Mouse (Mus musculus): ENCODE measurements around the gene Bid. TPM values are rescaled to one million over a fixed set of nuclear protein-coding genes. Genes with fewer than 3 reads are reported as not detected.

Bid gene
- polyA plus RNA-seq (2016; fragmentation: Nextera tagmentation; extraction: Ambion mirVana), result 32.4 and 32.9 TPM in 2 replicates

GRCm38 (mm10) chr6:120916074-120916971 lies at the start of gene Bid:
Gene Bid (minus strand): TSS chr6:120916853.
- H3K9me3 ChIP-seq (replicated peaks), result no peaks in the 10 kb centered on the region
- H3K4me1 ChIP-seq, result peaks cover 58% of the 10 kb centered on the region
- ATAC-seq, result peak; percentile 83
- H3K36me3 ChIP-seq, result no peaks in the 10 kb centered on the region
- peak within 1 kb of the TSS; percentile 79 for H3K9ac ChIP-seq
- H3K4me3 ChIP-seq, result peak within 1 kb of the TSS; percentile 72
- H3K27me3 ChIP-seq (replicated peaks), result no peaks in the 10 kb centered on the region
- peak within 1 kb of the TSS; percentile 86 for H3K27ac ChIP-seq
- under 1% methylated on average over 67 of the region's 67 CpGs for WGBS (ENCODE audit: insufficient replicate concordance)
- H3K4me2 ChIP-seq, result peak within 1 kb of the TSS; percentile 99

- Histone ChIP-seq H3K4me1 (no peaks in the 10 kb centered on the region), H3K9ac (no peak overlapping the region), H3K27ac (no peak overlapping the region), H3K9me3 (replicated peaks) (no peaks in the 10 kb centered on the region), H3K36me3 (peaks cover 54% of the 10 kb centered on the region), H3K4me2 (no peak overlapping the region), H3K27me3 (replicated peaks) (no peaks in the 10 kb centered on the region), H3K4me3 (no peak overlapping the region)
- ATAC-seq, result no peak
- WGBS (ENCODE audit: insufficient replicate concordance), result 83% methylated on average over 13 of the region's 13 CpGs
Measured at GRCm38 (mm10) chr6:120965814-120966213, 49.2 kb upstream of the Bid start.

GRCm38 (mm10) chr6:120964179-120964578 lies 47.5 kb upstream of the Bid start:
- no peak overlapping the region for H3K4me3 ChIP-seq
- H3K4me2 ChIP-seq, result no peak overlapping the region
- no peak overlapping the region for H3K27ac ChIP-seq
- no peak for ATAC-seq
- H3K36me3 ChIP-seq, result peaks cover 54% of the 10 kb centered on the region
- H3K4me1 ChIP-seq, result no peaks in the 10 kb centered on the region
- 90% methylated on average over 3 of the region's 3 CpGs for WGBS (ENCODE audit: insufficient replicate concordance)
- no peak overlapping the region for H3K9ac ChIP-seq
- no peaks in the 10 kb centered on the region for H3K9me3 ChIP-seq (replicated peaks)
- no peaks in the 10 kb centered on the region for H3K27me3 ChIP-seq (replicated peaks)

GRCm38 (mm10) chr6:120960338-120961030 lies 43.8 kb upstream of the Bid start:
- Histone ChIP-seq H3K4me1 (peaks cover 32% of the 10 kb centered on the region), H3K4me2 (no peak overlapping the region), H3K4me3 (no peak overlapping the region), H3K9me3 (replicated peaks) (no peaks in the 10 kb centered on the region), H3K27me3 (replicated peaks) (no peaks in the 10 kb centered on the region), H3K27ac (no peak overlapping the region), H3K36me3 (peaks cover 76% of the 10 kb centered on the region), H3K9ac (no peak overlapping the region)
- no peak for ATAC-seq
- 84% methylated on average over 9 of the region's 9 CpGs for WGBS (ENCODE audit: insufficient replicate concordance)

GRCm38 (mm10) chr6:120957331-120957730 lies 40.7 kb upstream of the Bid start:
- Histone ChIP-seq H3K9me3 (replicated peaks) (no peaks in the 10 kb centered on the region), H3K9ac (peak overlapping the region; percentile 58), H3K4me2 (peak overlapping the region; percentile 44), H3K4me1 (peaks cover 46% of the 10 kb centered on the region), H3K27me3 (replicated peaks) (no peaks in the 10 kb centered on the region), H3K27ac (peak overlapping the region; percentile 93), H3K36me3 (peaks cover 99% of the 10 kb centered on the region), H3K4me3 (no peak overlapping the region)
- WGBS (ENCODE audit: insufficient replicate concordance), result 44% methylated on average over 4 of the region's 4 CpGs
- ATAC-seq, result peak; percentile 34

GRCm38 (mm10) chr6:120956259-120957161 lies 39.9 kb upstream of the Bid start:
- Histone ChIP-seq H3K9me3 (replicated peaks) (no peaks in the 10 kb centered on the region), H3K4me1 (peaks cover 46% of the 10 kb centered on the region), H3K27ac (peak overlapping the region; percentile 93), H3K9ac (peak overlapping the region; percentile 58), H3K27me3 (replicated peaks) (no peaks in the 10 kb centered on the region), H3K4me3 (no peak overlapping the region), H3K36me3 (peaks cover 99% of the 10 kb centered on the region), H3K4me2 (peak overlapping the region; percentile 44)
- peak; percentile 98 for ATAC-seq
- WGBS (ENCODE audit: insufficient replicate concordance), result 18% methylated on average over 11 of the region's 11 CpGs

GRCm38 (mm10) chr6:120955215-120955614 lies 38.6 kb upstream of the Bid start:
- no peak for ATAC-seq
- Histone ChIP-seq H3K36me3 (peaks cover 99% of the 10 kb centered on the region), H3K4me2 (no peak overlapping the region), H3K27me3 (replicated peaks) (no peaks in the 10 kb centered on the region), H3K27ac (peak overlapping the region; percentile 93), H3K9me3 (replicated peaks) (no peaks in the 10 kb centered on the region), H3K9ac (0 out of 2 replicates have a peak overlapping the region, but pooled peaks have one; percentile 32), H3K4me3 (no peak overlapping the region), H3K4me1 (peaks cover 46% of the 10 kb centered on the region)
- 32% methylated on average over 3 of the region's 3 CpGs for WGBS (ENCODE audit: insufficient replicate concordance)

GRCm38 (mm10) chr6:120954241-120954640 lies 37.6 kb upstream of the Bid start:
- ATAC-seq, result no peak
- Histone ChIP-seq H3K36me3 (peaks cover 99% of the 10 kb centered on the region), H3K4me1 (peaks cover 46% of the 10 kb centered on the region), H3K27me3 (replicated peaks) (no peaks in the 10 kb centered on the region), H3K4me2 (no peak overlapping the region), H3K9me3 (replicated peaks) (no peaks in the 10 kb centered on the region), H3K27ac (no peak overlapping the region), H3K9ac (no peak overlapping the region), H3K4me3 (no peak overlapping the region)
- 78% methylated on average over 8 of the region's 8 CpGs for WGBS (ENCODE audit: insufficient replicate concordance)

- H3K36me3 ChIP-seq, result peaks cover 98% of the 10 kb centered on the region
Measured at GRCm38 (mm10) chr6:120952475-120952874, 35.8 kb upstream of the Bid start.

GRCm38 (mm10) chr6:120951311-120951710 lies 34.7 kb upstream of the Bid start:
- Histone ChIP-seq H3K4me3 (no peak overlapping the region), H3K9ac (no peak overlapping the region), H3K27ac (no peak overlapping the region), H3K27me3 (replicated peaks) (no peaks in the 10 kb centered on the region), H3K9me3 (replicated peaks) (no peaks in the 10 kb centered on the region), H3K4me2 (no peak overlapping the region), H3K36me3 (peaks cover 98% of the 10 kb centered on the region), H3K4me1 (peaks cover 23% of the 10 kb centered on the region)
- WGBS (ENCODE audit: insufficient replicate concordance), result 87% methylated on average over 6 of the region's 6 CpGs
- no peak for ATAC-seq

More at GRCm38 (mm10) chr6:120952475-120952874, 35.8 kb upstream of the Bid start:
- WGBS (ENCODE audit: insufficient replicate concordance), result 89% methylated on average over 6 of the region's 6 CpGs
- no peak overlapping the region for H3K27ac ChIP-seq
- no peaks in the 10 kb centered on the region for H3K9me3 ChIP-seq (replicated peaks)
- peaks cover 34% of the 10 kb centered on the region for H3K4me1 ChIP-seq
- no peak overlapping the region for H3K4me3 ChIP-seq
- no peak overlapping the region for H3K9ac ChIP-seq
- H3K27me3 ChIP-seq (replicated peaks), result no peaks in the 10 kb centered on the region
- no peak for ATAC-seq
- no peak overlapping the region for H3K4me2 ChIP-seq

- H3K4me2 ChIP-seq, result no peak overlapping the region
- ATAC-seq, result no peak
- H3K36me3 ChIP-seq, result peaks cover 71% of the 10 kb centered on the region
- H3K27me3 ChIP-seq (replicated peaks), result no peaks in the 10 kb centered on the region
- H3K27ac ChIP-seq, result no peak overlapping the region
- H3K9me3 ChIP-seq (replicated peaks), result no peaks in the 10 kb centered on the region
- WGBS (ENCODE audit: insufficient replicate concordance), result 87% methylated on average over 9 of the region's 9 CpGs
- H3K4me3 ChIP-seq, result no peak overlapping the region
- H3K9ac ChIP-seq, result no peak overlapping the region
- H3K4me1 ChIP-seq, result peaks cover 11% of the 10 kb centered on the region
Measured at GRCm38 (mm10) chr6:120945510-120945909, 28.9 kb upstream of the Bid start.
